28 mouse cellular contexts compared by ENCODE assay signal in genomic region chr5:44465238-44465637, GRCm38 (mm10).
"Had no signal": no experiment of that assay in that cellular context is flagged by ENCODE, and none has a peak within 500 bp of the region (broad histone marks: within the 10 kb centered on the region; RNA-seq: fewer than 3 reads in every experiment).

No protein-coding gene starts in this region.

- H3K4me2 ChIP-seq: embryonic facial prominence, embryonic 12.5 days; embryonic facial prominence, embryonic 13.5 days; embryonic facial prominence, embryonic 15.5 days; forebrain, embryonic 12.5 days; forebrain, embryonic 15.5 days had no signal

- H3K36me3 ChIP-seq: embryonic facial prominence, embryonic 10.5 days; embryonic facial prominence, embryonic 12.5 days; embryonic facial prominence, embryonic 13.5 days; embryonic facial prominence, embryonic 15.5 days; forebrain, embryonic 10.5 days; forebrain, embryonic 12.5 days; forebrain, embryonic 15.5 days had no signal

- H3K4me3 ChIP-seq: embryonic facial prominence, embryonic 10.5 days; embryonic facial prominence, embryonic 12.5 days; embryonic facial prominence, embryonic 13.5 days; embryonic facial prominence, embryonic 15.5 days; erythroblast, embryonic 14.5 days; forebrain, embryonic 10.5 days; forebrain, embryonic 12.5 days; forebrain, embryonic 15.5 days; gastrocnemius, adult 2 months; heart, adult 2 months had no signal

- H3K27me3 ChIP-seq: embryonic facial prominence, embryonic 12.5 days; embryonic facial prominence, embryonic 13.5 days; embryonic facial prominence, embryonic 15.5 days; forebrain, embryonic 15.5 days had no signal

- H3K4me1 ChIP-seq: embryonic facial prominence, embryonic 10.5 days; embryonic facial prominence, embryonic 12.5 days; embryonic facial prominence, embryonic 13.5 days; embryonic facial prominence, embryonic 15.5 days had no signal

- ATAC-seq: forebrain, embryonic 14.5 days; forebrain, embryonic 15.5 days; forebrain, embryonic 16.5 days; forebrain, postnatal 0 days had no signal

- H3K9ac ChIP-seq: embryonic facial prominence, embryonic 12.5 days; embryonic facial prominence, embryonic 13.5 days; embryonic facial prominence, embryonic 15.5 days; forebrain, embryonic 12.5 days; forebrain, embryonic 15.5 days; forebrain, postnatal 0 days had no signal

- H3K9me3 ChIP-seq: embryonic facial prominence, embryonic 10.5 days; embryonic facial prominence, embryonic 12.5 days; embryonic facial prominence, embryonic 13.5 days; embryonic facial prominence, embryonic 15.5 days; forebrain, embryonic 10.5 days; forebrain, embryonic 12.5 days; forebrain, embryonic 15.5 days had no signal

- H3K27ac ChIP-seq: embryonic facial prominence, embryonic 10.5 days; embryonic facial prominence, embryonic 12.5 days; embryonic facial prominence, embryonic 13.5 days; embryonic facial prominence, embryonic 15.5 days; forebrain, embryonic 12.5 days; forebrain, embryonic 15.5 days; gastrocnemius, adult 2 months; heart, adult 2 months had no signal

- DNase-seq: cerebellum, adult 2 months; cerebellum, adult 8-10 months; cerebellum, adult 9-10 months; cerebellum, adult 9-11 months; cerebellum, postnatal 10 days; cerebellum, postnatal 14 days; cerebellum, postnatal 25 days; cerebellum, postnatal 36 days; embryo, embryonic 11 days; forebrain, postnatal 0 days; gastrocnemius, adult 2 months; gastrocnemius, postnatal 10 days; gastrocnemius, postnatal 14 days; gastrocnemius, postnatal 25 days; gastrocnemius, postnatal 36 days; heart, adult 11 months; heart, adult 18-20 months; heart, adult 2 months had no signal
